Mouse (Mus musculus) kidney, embryonic 16.5 days (tissue): ENCODE measurements around the gene Xpo4. TPM values are rescaled to one million over a fixed set of nuclear protein-coding genes. Genes with fewer than 3 reads are reported as not detected.

Source experiments
- ATAC-seq: fragments of 200-750 bp; cut with Nextera tagmentation; 2 replicates; pipeline ENCODE4 v1.8.0; 2017; ENCODE audit warnings: moderate TSS enrichment; ENCODE audit not compliant: low FRiP score, low TSS enrichment
- H3K27ac ChIP-seq: fragments of 300-500 bp; sonication (generic); 2 replicates; pipeline ENCODE4 v1.5.1; 2014; ENCODE audit warnings: low read length
- H3K27me3 ChIP-seq: fragments of 300-500 bp; sonication (generic); 2 replicates; pipeline ENCODE4 v1.6.1; 2014; ENCODE audit warnings: low read length, control low read depth, mixed read lengths; ENCODE audit not compliant: insufficient read depth
- H3K36me3 ChIP-seq: fragments of 300-500 bp; sonication (generic); 2 replicates; pipeline ENCODE4 v1.6.1; 2014; ENCODE audit warnings: low read length, control low read depth, mixed read lengths; ENCODE audit not compliant: insufficient read depth
- H3K4me1 ChIP-seq: fragments of 300-500 bp; sonication (generic); 2 replicates; pipeline ENCODE4 v1.6.1; 2014; ENCODE audit warnings: low read length, control low read depth, mixed read lengths; ENCODE audit not compliant: insufficient read depth
- H3K4me2 ChIP-seq: fragments of 300-500 bp; sonication (generic); replicated peaks from 2 replicates; pipeline ENCODE4 v1.6.1; 2014; ENCODE audit warnings: low read depth, low read length
- H3K4me3 ChIP-seq: fragments of 300-500 bp; sonication (generic); 2 replicates; pipeline ENCODE4 v1.5.1; 2014; ENCODE audit warnings: mild to moderate bottlenecking, low read length
- H3K9ac ChIP-seq: fragments of 300-500 bp; sonication (generic); replicated peaks from 2 replicates; pipeline ENCODE4 v1.6.1; 2014; ENCODE audit warnings: low read length
- H3K9me3 ChIP-seq: fragments of 300-500 bp; sonication (generic); 2 replicates; pipeline ENCODE4 v1.6.1; 2016; ENCODE audit warnings: low read length, control low read depth
- WGBS: fragments of 180-500 bp; shearing (Covaris S2); extraction: QIAGEN DNeasy Blood & Tissue Kit; methylation state at CpG from one replicate; pipeline ENCODE4 v1.1.7; 2014; 5-methylcytosine and 5-hydroxymethylcytosine counted together
- polyA plus RNA-seq: library from polyadenylated mRNA; unstranded; fragments of >200 nt; fragmentation: Nextera tagmentation; extraction: Ambion mirVana; gene quantifications from 2 replicates; pipeline ENCODE4 v1.2.1, GENCODE M21; 2015

The Xpo4 gene
- polyA plus RNA-seq, 1 experiment from 2014 or later = 19.8 TPM

DNA sequence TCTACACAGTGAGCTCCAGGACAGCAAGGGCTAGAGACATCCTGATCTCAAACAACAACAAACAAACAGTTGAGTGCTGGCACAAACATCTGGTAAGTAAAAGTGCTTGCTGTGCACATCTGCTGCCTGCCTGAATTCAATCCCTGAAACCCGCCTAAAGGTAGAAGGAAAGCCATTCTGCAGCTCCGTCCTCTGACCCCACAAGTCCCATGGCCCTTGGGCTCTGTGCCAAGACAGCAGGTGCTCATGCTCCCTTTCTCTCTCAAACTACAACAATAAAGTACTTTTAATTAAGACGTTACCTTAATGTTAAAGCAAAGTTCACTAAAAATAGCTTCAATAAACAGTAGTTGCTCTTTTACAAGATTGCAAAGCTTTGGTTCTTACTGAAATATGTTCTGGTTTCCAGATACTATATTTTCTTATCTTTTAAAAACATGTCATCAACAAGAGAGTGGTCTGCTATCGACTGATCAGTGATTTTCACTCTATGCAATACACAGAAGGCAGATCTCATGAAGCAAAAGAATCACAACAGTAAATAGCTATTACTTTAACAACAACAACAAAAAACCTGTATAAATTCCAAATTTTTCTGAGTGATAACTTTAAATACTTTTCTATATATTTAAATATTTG is 44.5 kb downstream of the Xpo4 start:
- WGBS = 57% methylated on average over 4 of the region's 4 CpGs
- no peak overlapping the region for H3K9ac ChIP-seq
- H3K27me3 ChIP-seq = no peaks in the 10 kb centered on the region
- H3K4me1 ChIP-seq = no peaks in the 10 kb centered on the region
- no peak overlapping the region for H3K4me2 ChIP-seq
- no peak for ATAC-seq
- no peak overlapping the region for H3K27ac ChIP-seq
- no peak overlapping the region for H3K4me3 ChIP-seq
- H3K36me3 ChIP-seq = peaks cover 16% of the 10 kb centered on the region
- H3K9me3 ChIP-seq = no peaks in the 10 kb centered on the region

- Histone ChIP-seq H3K4me1 (no peaks in the 10 kb centered on the region), H3K27me3 (no peaks in the 10 kb centered on the region), H3K4me3 (no peak overlapping the region), H3K4me2 (no peak overlapping the region), H3K36me3 (peaks cover 13% of the 10 kb centered on the region), H3K27ac (no peak overlapping the region), H3K9me3 (no peaks in the 10 kb centered on the region), H3K9ac (no peak overlapping the region)
- 48% methylated on average over 2 of the region's 2 CpGs for WGBS
- ATAC-seq = no peak
These were observed 45.7 kb downstream of the Xpo4 start for GRCm38 (mm10) chr14:57619487-57619886.

GRCm38 (mm10) chr14:57617675-57618074 is 47.6 kb downstream of the Xpo4 start:
- no peaks in the 10 kb centered on the region for H3K27me3 ChIP-seq
- no peaks in the 10 kb centered on the region for H3K9me3 ChIP-seq
- ATAC-seq = no peak
- H3K4me3 ChIP-seq = no peak overlapping the region
- H3K27ac ChIP-seq = no peak overlapping the region
- 83% methylated on average over 1 of the region's 1 CpGs for WGBS
- H3K4me1 ChIP-seq = no peaks in the 10 kb centered on the region
- peaks cover 3% of the 10 kb centered on the region; the same call in 1 of the 2 replicates for H3K36me3 ChIP-seq
- no peak overlapping the region for H3K9ac ChIP-seq
- H3K4me2 ChIP-seq = no peak overlapping the region

- no peak overlapping the region for H3K27ac ChIP-seq
- 77% methylated on average over 6 of the region's 6 CpGs for WGBS
- no peak overlapping the region for H3K4me3 ChIP-seq
- no peaks in the 10 kb centered on the region for H3K9me3 ChIP-seq
- H3K4me1 ChIP-seq = no peaks in the 10 kb centered on the region
- H3K27me3 ChIP-seq = no peaks in the 10 kb centered on the region
- H3K9ac ChIP-seq = no peak overlapping the region
- H3K36me3 ChIP-seq = peaks cover 3% of the 10 kb centered on the region; the same call in 1 of the 2 replicates
- ATAC-seq = no peak
- H3K4me2 ChIP-seq = no peak overlapping the region
These were observed 48.8 kb downstream of the Xpo4 start for GRCm38 (mm10) chr14:57616339-57616965.

DNA sequence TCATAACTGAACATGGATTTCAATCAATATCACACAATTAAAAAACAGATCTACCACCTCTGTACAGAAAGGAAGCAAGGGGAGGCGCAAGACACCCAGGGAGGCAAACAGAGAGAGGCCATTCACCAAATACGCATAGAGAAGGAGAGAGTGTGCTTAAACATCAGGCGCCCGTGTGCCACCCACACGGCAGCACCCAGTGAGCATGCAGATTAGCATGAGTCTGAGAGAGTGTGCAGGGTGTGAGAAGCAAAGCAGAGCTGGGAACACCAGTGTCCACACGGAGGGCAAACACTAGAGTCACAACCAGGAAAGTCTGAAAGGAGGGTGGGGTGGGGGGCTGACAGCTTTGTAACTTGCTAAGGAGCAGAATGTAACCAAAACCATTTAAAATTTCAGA is 49.4 kb downstream of the Xpo4 start:
- WGBS = 96% methylated on average over 6 of the region's 6 CpGs
- no peak overlapping the region for H3K4me2 ChIP-seq
- no peaks in the 10 kb centered on the region for H3K4me1 ChIP-seq
- no peak overlapping the region for H3K9ac ChIP-seq
- H3K36me3 ChIP-seq = peaks cover 3% of the 10 kb centered on the region; the same call in 1 of the 2 replicates
- H3K27me3 ChIP-seq = no peaks in the 10 kb centered on the region
- no peak overlapping the region for H3K4me3 ChIP-seq
- no peak overlapping the region for H3K27ac ChIP-seq
- ATAC-seq = no peak
- H3K9me3 ChIP-seq = no peaks in the 10 kb centered on the region

GRCm38 (mm10) chr14:57611034-57611433 is 54.2 kb downstream of the Xpo4 start:
- Histone ChIP-seq H3K27ac (peak overlapping the region; percentile 48; the same call in 1 of the 2 replicates), H3K4me2 (no peak overlapping the region), H3K4me3 (no peak overlapping the region), H3K36me3 (0 out of 2 replicates have a peak, but pooled peaks cover 3% of the 10 kb centered on the region), H3K9ac (no peak overlapping the region), H3K4me1 (peaks cover 10% of the 10 kb centered on the region), H3K9me3 (no peaks in the 10 kb centered on the region), H3K27me3 (no peaks in the 10 kb centered on the region)
- WGBS = 17% methylated on average over 2 of the region's 2 CpGs
- ATAC-seq = 0 out of 2 replicates have a peak, but pooled peaks have one; percentile 65

- H3K27ac ChIP-seq = no peak overlapping the region
- 71% methylated on average over 4 of the region's 4 CpGs for WGBS
- no peak for ATAC-seq
These were observed 55.4 kb downstream of the Xpo4 start for GRCm38 (mm10) chr14:57609816-57610329.

GRCm38 (mm10) chr14:57607500-57607899 is 57.7 kb downstream of the Xpo4 start:
- Histone ChIP-seq H3K27ac (no peak overlapping the region), H3K9ac (no peak overlapping the region), H3K9me3 (no peaks in the 10 kb centered on the region), H3K27me3 (no peaks in the 10 kb centered on the region), H3K4me1 (peaks cover 10% of the 10 kb centered on the region), H3K4me3 (no peak overlapping the region), H3K36me3 (peaks cover 15% of the 10 kb centered on the region), H3K4me2 (no peak overlapping the region)
- WGBS = 9% methylated on average over 1 of the region's 1 CpGs
- peak; percentile 61; the same call in 1 of the 2 replicates for ATAC-seq

More at GRCm38 (mm10) chr14:57609816-57610329, 55.4 kb downstream of the Xpo4 start:
- Histone ChIP-seq H3K27me3 (no peaks in the 10 kb centered on the region), H3K9me3 (no peaks in the 10 kb centered on the region), H3K4me3 (no peak overlapping the region), H3K4me1 (peaks cover 10% of the 10 kb centered on the region), H3K36me3 (0 out of 2 replicates have a peak, but pooled peaks cover 3% of the 10 kb centered on the region), H3K9ac (no peak overlapping the region), H3K4me2 (no peak overlapping the region)

DNA sequence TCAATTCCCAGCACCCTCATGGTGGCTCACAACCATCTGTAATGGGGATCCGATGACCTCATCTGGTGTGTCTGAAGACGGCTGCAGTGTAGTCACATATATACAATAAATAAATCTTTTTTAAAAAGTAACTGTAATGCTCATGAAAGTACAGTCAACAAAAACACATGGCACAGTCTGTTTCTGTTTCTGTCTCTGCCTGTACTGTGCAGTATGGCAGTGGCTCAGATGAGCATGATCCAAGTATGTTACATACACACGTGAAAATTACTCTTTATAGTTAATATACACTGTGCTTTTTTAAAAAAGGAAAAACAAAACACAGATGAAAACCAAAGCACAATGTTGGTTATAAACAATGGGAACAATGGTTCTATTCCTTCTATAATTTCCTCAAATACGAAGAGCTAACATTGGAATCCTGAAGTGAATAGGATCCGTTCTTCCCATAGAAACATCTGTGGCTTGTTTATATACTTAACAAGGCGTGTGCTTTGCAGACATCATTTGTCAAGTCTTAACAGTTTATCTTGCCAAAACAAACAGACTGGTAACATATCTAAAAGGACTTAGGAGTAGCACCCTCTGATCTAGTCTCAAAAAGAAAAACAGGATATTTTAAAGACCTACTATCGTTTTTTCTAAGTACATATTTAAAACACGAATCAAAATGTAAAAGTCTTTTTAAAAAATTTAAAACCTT is 58.4 kb downstream of the Xpo4 start:
- H3K4me3 ChIP-seq = no peak overlapping the region
- H3K36me3 ChIP-seq = peaks cover 15% of the 10 kb centered on the region
- peaks cover 10% of the 10 kb centered on the region for H3K4me1 ChIP-seq
- H3K27ac ChIP-seq = no peak overlapping the region
- no peaks in the 10 kb centered on the region for H3K9me3 ChIP-seq
- ATAC-seq = no peak
- no peak overlapping the region for H3K4me2 ChIP-seq
- WGBS = 53% methylated on average over 8 of the region's 8 CpGs
- H3K27me3 ChIP-seq = no peaks in the 10 kb centered on the region
- no peak overlapping the region for H3K9ac ChIP-seq
